Mouse (Mus musculus) urinary bladder, postnatal 0 days (tissue): ENCODE data around the gene Gm7735. TPM values are rescaled to one million over a fixed set of nuclear protein-coding genes. Genes with fewer than 3 reads are reported as not detected.

Source experiments
- polyA plus RNA-seq: library from polyadenylated mRNA; unstranded; fragments of >200 nt; fragmentation: Nextera tagmentation; extraction: Ambion mirVana; gene quantifications from 2 replicates; pipeline ENCODE4 v1.2.1, GENCODE M21; 2015

Gm7735 gene
- polyA plus RNA-seq, result not detected in 2 replicates

GRCm38 (mm10) chr16:89169190-89169589 is at the start of gene Gm7735:
Gene Gm7735 (plus strand): TSS chr16:89169490.

GRCm38 (mm10) chr16:89140551-89140950 is 28.7 kb upstream of the Gm7735 start, which contains the start of gene Gm6358:
Gene Gm6358 (plus strand): TSS chr16:89140851.

GRCm38 (mm10) chr16:89150786-89151185 is 18.5 kb upstream of the Gm7735 start, which contains the start of gene Gm10061:
Gene Gm10061 (plus strand): TSS chr16:89151086.

GRCm38 (mm10) chr16:89157652-89158051 is 11.6 kb upstream of the Gm7735 start, which contains the start of gene Gm9789:
Gene Gm9789 (plus strand): TSS chr16:89157952.

GRCm38 (mm10) chr16:89174435-89174834 is 5.1 kb downstream of the Gm7735 start, which contains the start of gene 1110057P08Rik:
Gene 1110057P08Rik (plus strand): TSS chr16:89174735.

GRCm38 (mm10) chr16:89205561-89205960 is 36.3 kb downstream of the Gm7735 start, which contains the start of gene Krtap20-2:
Gene Krtap20-2 (plus strand): TSS chr16:89205861.

Other genes starting within 250 kb of the Gm7735 start
- gene Krtap19-9b, start 237.2 kb upstream of the Gm7735 start, polyA plus RNA-seq, result not detected in 2 replicates
- gene Krtap16-3, start 206.6 kb upstream of the Gm7735 start, polyA plus RNA-seq, result not detected in 2 replicates
- gene Krtap22-2, start 158.7 kb upstream of the Gm7735 start, polyA plus RNA-seq, result not detected in 2 replicates
- not detected in 2 replicates for gene Gm10229, start 154.2 kb upstream of the Gm7735 start, polyA plus RNA-seq
- not detected in 2 replicates for gene Krtap6-1, start 137.8 kb upstream of the Gm7735 start, polyA plus RNA-seq
- gene Gm10228, start 128.0 kb upstream of the Gm7735 start, polyA plus RNA-seq, result not detected in 2 replicates
- gene Krtap6-5, start 121.6 kb upstream of the Gm7735 start, polyA plus RNA-seq, result not detected in 2 replicates
- gene 1110025L11Rik, start 105.5 kb upstream of the Gm7735 start, polyA plus RNA-seq, result not detected in 2 replicates
- gene Krtap6-3, start 85.5 kb upstream of the Gm7735 start, polyA plus RNA-seq, result not detected in 2 replicates
- gene Gm6358, start 28.6 kb upstream of the Gm7735 start, polyA plus RNA-seq, result not detected in 2 replicates
- gene Gm10061, start 18.4 kb upstream of the Gm7735 start, polyA plus RNA-seq, result not detected in 2 replicates
- not detected in 2 replicates for gene Gm9789, start 11.5 kb upstream of the Gm7735 start, polyA plus RNA-seq
- not detected in 2 replicates for gene 1110057P08Rik, start 5.2 kb downstream of the Gm7735 start, polyA plus RNA-seq
- not detected in 2 replicates for gene Krtap20-2, start 36.4 kb downstream of the Gm7735 start, polyA plus RNA-seq
- not detected in 2 replicates for gene Krtap21-1, start 234.4 kb downstream of the Gm7735 start, polyA plus RNA-seq